Mouse (Mus musculus) layer of hippocampus, adult 8-10 months (tissue): ENCODE data around the gene Tmeff2. TPM values are rescaled to one million over a fixed set of nuclear protein-coding genes. Genes with fewer than 3 reads are reported as not detected.

Experiments
- DNase-seq, 2 experiments: peaks; one replicate each; pipeline ENCODE4 v3.0.0; 2022; ENCODE audit warnings: low spot score in 2 of 2
- total RNA-seq, 4 experiments: library from RNA; stranded (reverse); gene quantifications; 2 replicates each; pipeline ENCODE4 v1.2.4; 2022

Gene Tmeff2
- total RNA-seq, 4 experiments from 2014 or later, result 53.0 to 55.6 (median 53.6) TPM

GRCm38 (mm10) chr1:51101034-51101590 is 200.7 kb downstream of the Tmeff2 start:
- no peak for DNase-seq

DNA sequence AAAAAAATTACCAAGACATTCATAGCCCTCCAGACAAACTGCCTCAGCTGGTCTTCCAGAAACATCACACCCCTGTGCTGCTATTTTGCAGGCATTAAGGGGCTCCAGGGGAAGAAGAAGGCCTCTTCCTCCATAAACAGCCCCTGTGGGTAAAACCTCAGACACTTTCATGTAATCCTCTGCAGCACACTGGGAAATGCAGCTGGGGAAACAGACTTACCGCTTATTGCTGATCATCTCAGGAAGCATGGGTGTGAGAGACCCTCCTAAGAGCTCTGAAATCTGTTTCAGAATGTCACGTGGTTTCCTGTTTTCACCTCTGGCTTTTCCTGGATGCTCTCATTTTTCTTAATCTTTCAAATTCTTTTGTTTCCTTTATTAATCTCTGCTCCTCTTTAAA is 204.3 kb downstream of the Tmeff2 start:
- no peak for DNase-seq

DNA sequence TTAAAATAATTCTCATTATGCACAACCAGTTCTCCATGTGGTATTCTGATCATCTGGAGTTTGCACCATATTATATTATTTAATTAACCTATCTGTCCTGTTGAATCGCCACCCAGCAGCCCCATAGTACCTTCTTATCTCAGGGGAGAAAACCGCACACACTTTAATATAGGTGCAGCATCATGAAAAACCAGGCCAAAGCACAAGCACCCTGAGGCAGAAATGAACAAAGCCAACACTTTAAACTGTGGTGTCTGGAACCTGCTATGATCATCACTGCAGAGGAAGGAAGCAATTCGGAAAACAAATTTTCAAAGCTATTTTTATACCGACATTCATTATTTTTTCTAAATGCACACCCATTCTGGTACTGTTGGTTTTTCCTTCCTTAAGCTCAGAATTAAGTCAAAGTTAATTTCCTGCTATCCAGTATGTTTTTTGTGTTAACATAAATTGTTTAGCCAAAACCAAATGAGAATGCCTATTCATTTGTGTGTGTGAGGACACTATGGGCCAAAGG is 206.0 kb downstream of the Tmeff2 start:
- no peak for DNase-seq

- no peak for DNase-seq
Measured at GRCm38 (mm10) chr1:51107299-51107698, 206.9 kb downstream of the Tmeff2 start.

- DNase-seq, result no peak
Measured at GRCm38 (mm10) chr1:51114721-51115120, 214.3 kb downstream of the Tmeff2 start.

- DNase-seq, result no peak
Measured at GRCm38 (mm10) chr1:51115761-51116160, 215.3 kb downstream of the Tmeff2 start.

- no peak for DNase-seq
Measured at GRCm38 (mm10) chr1:51117830-51118229, 217.4 kb downstream of the Tmeff2 start.

DNA sequence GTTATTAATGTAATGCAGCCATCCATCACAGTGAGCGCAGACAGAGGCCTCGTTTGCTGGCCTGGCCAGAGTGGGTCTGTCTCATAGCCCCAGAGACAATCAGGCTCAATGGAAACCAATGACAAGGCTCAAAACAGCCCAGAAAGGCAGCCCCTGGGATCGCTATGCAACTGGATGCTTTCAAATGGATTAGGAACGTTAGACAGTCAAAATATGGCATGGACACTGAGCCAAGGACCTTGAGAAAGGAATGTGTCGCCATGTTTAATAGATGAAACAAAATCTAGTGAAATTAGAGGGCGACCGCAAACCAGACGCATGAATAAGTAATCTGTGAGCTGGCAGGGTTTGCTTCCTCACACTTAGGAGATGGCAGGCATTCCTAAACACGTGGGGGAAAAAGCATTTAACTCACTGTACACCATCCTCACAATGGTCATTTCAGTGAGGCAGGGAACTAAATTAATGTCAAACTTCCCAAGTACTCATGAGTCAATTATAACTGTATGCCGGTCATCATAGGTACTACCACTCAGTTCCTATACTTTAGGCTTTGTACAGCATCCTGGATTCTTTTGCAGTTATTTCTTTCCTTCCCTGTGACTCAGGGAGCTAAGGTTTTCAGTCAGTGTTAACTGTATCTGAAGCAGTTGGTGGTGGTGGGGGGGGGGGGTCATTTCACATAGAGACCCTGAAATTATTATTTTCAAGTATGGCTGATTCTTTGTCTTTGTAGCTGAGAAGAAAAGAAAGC is 225.4 kb downstream of the Tmeff2 start:
- DNase-seq, result no peak

- DNase-seq, result no peak
Measured at GRCm38 (mm10) chr1:51126425-51126765, 225.9 kb downstream of the Tmeff2 start.

DNA sequence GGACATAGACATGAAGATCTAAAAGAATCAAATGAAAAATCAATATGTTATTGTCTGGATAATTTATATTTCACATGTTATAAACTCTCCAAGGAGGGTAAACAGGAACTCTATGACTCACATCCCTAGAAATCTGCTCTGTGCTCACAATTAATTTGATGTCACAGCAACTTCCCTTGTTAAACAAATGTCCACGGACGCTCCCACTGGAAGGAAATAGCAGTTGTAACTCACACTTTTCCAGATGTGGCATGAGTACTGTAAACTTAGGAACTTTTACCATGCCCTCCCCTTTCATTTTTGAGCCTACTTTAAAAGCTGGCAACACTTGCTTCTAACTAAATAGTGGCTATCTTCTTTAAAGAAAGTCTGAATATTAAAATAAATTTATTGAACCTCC is 236.3 kb downstream of the Tmeff2 start:
- no peak for DNase-seq

DNA sequence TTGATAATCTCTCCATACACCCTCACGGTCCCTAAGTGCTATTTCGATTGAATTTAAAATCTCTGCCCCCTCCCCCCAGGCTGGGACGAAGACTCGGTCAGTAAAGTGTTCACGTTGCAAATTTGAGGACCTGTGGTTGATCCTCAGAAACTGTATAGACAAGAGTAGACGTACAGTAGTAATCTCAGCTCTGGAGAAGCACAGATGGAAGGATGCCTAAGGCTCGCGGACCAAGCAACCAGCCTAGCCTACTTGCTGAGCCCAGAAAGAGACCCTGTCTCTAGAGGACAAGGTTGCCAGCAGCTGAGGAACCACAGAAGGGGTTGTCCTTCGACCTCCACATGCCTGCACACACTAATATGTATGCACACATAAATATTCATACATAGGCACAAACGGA is 239.2 kb downstream of the Tmeff2 start:
- no peak for DNase-seq

DNA sequence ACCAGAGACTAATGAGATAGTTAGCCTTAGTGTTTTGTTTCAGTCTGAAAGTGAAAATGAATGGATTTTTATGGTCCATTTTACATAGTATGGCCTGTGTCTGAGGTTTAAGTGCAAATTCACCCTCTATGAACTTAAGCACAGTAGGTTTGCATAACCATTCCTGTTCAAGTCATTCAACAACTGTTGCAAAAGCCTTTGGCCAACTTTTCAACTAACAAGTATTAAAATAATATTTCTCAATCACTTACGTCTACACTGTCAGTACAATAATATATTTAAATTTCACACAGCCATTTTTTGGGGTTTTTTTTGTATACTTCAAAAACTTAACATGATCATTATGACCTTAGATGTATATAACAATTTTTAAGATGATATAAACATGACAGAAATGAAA is 240.9 kb downstream of the Tmeff2 start:
- no peak for DNase-seq

DNA sequence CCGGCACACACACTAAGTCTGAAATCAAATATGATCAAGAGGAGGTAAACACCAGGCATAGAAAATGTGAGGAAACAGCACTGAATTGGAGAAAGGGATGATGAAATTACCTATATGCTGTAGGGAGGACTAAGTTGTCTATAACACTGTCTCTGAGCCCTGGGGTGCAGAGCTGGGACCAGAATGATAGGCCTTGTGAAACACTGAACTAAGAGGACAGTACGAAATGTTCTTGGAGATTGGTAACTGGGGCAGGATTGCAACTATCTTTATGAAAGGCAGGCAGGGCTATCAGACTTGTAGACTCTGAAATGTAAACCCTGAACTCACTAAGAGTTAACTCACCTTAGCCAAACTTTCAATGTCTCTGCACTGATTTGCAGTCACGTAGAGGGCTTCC is 242.3 kb downstream of the Tmeff2 start:
- DNase-seq, result no peak

- no peak for DNase-seq
Measured at GRCm38 (mm10) chr1:51145693-51146092, 245.2 kb downstream of the Tmeff2 start.

- DNase-seq, result no peak
Measured at GRCm38 (mm10) chr1:51148481-51149137, 248.2 kb downstream of the Tmeff2 start.

GRCm38 (mm10) chr1:51149488-51149887 is 249.0 kb downstream of the Tmeff2 start:
- no peak for DNase-seq

- DNase-seq, result no peak
Measured at GRCm38 (mm10) chr1:51149890-51150289, 249.4 kb downstream of the Tmeff2 start.

DNA sequence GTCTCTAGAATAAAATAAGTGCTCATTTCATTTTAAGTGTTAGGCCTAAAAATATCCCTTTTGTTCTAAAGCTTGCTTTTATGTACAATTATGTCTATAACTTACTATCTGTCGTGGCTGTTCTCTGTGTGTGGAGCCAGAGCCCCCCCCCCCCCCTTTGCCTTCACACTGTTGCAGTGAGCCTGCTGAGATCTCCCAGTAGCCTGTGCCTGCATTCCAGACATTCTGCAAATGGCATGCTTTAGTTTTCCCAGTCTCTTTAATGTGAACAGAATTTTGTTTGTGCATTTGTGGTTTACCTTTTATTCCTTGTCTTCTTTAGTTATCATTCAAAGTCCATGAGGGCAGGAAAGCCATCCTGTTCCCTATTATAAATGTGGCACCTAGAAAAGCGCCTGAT is 251.6 kb downstream of the Tmeff2 start:
- DNase-seq, result no peak

GRCm38 (mm10) chr1:51152856-51153255 is 252.4 kb downstream of the Tmeff2 start:
- DNase-seq, result no peak

DNA sequence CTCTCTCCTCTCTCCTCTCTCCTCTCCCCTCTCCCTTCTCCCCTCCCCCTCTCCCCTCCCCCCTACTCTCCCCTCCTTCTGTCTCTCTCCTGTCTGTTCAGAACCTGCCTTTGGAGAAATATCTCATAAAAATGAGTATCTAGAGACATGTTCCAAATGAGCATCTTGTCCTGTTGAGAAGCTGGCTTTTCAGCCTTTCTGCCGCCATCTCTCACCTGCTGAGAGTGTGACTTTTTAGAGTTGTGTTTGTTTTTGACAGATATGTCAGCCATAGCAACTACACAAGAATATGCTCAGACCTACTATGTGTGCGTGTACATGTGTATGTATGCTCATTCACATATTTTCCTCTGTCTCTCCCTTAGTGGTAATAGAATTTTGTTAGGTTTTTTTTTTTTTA is 283.8 kb downstream of the Tmeff2 start:
- DNase-seq, result no peak

DNA sequence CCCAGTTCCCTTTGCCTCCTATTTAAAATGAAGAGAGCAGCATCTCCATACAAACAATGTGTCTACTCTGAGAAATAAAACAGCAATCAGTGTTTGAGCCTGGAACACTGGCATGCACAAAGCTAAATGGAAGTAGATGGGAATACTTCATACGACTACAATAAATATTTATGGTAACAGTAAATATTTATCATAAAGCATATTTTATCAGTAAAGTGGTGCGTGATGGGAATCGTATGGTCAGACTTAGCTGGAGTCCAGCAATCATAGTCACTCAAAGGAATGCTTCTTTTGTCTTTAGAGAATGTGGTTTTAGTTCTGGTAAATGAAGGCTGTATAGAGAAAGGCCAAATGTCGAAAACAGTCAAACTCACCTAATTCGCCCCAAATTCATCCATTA is 288.6 kb downstream of the Tmeff2 start:
- no peak for DNase-seq

- no peak for DNase-seq
Measured at GRCm38 (mm10) chr1:51191253-51191652, 290.8 kb downstream of the Tmeff2 start.
